Mouse (Mus musculus) urinary bladder, adult 18-20 months (tissue): ENCODE measurements at regions not wholly inside any gene's neighbourhood (a gene's known extent, or its start where the extent isn't known, plus 50 kb on each side); places are given as distances from the start of the nearest gene placed in this dataset.

Experiments used
- DNase-seq, 2 experiments: peaks; one replicate each; pipeline ENCODE4 v3.0.0; 2022; ENCODE audit warnings: low spot score in 2 of 2, mixed read lengths in 2 of 2

GRCm38 (mm10) chr2:28287210-28287860 lies 94.5 kb downstream of the Olfm1 start:
- DNase-seq = no peak

- DNase-seq = no peak
Observed at GRCm38 (mm10) chr2:28289339-28289738, 96.5 kb downstream of the Olfm1 start.

- DNase-seq = no peak
Observed at GRCm38 (mm10) chr2:28289860-28290471, 97.2 kb downstream of the Olfm1 start.

GRCm38 (mm10) chr2:28294509-28294908 lies 101.7 kb downstream of the Olfm1 start:
- DNase-seq = no peak

- no peak for DNase-seq
Observed at GRCm38 (mm10) chr2:28296183-28296582, 103.4 kb downstream of the Olfm1 start.

- no peak for DNase-seq
Observed at GRCm38 (mm10) chr2:28298738-28299137, 105.9 kb downstream of the Olfm1 start.

- no peak for DNase-seq
Observed at GRCm38 (mm10) chr2:28299346-28299745, 106.6 kb downstream of the Olfm1 start.

GRCm38 (mm10) chr2:28301313-28301712 lies 108.5 kb downstream of the Olfm1 start:
- no peak for DNase-seq

GRCm38 (mm10) chr2:28303936-28304335 lies 111.1 kb downstream of the Olfm1 start:
- no peak for DNase-seq

GRCm38 (mm10) chr2:28304712-28305111 lies 111.9 kb downstream of the Olfm1 start:
- peak; percentile 35 to 40 for DNase-seq

GRCm38 (mm10) chr2:28309122-28309521 lies 116.3 kb downstream of the Olfm1 start:
- no peak for DNase-seq

GRCm38 (mm10) chr2:28312212-28312611 lies 119.4 kb downstream of the Olfm1 start:
- no peak for DNase-seq

GRCm38 (mm10) chr2:28325502-28325901 lies 121.1 kb upstream of the Ppp1r26 start:
- no peak for DNase-seq

GRCm38 (mm10) chr2:28326056-28326455 lies 120.5 kb upstream of the Ppp1r26 start:
- DNase-seq = no peak

- no peak for DNase-seq
Observed at GRCm38 (mm10) chr2:28326682-28327081, 119.9 kb upstream of the Ppp1r26 start.

GRCm38 (mm10) chr2:28329130-28329529 lies 117.5 kb upstream of the Ppp1r26 start:
- no peak for DNase-seq

GRCm38 (mm10) chr2:28335141-28335789 lies 111.3 kb upstream of the Ppp1r26 start:
- DNase-seq = no peak

GRCm38 (mm10) chr2:28335810-28336209 lies 110.8 kb upstream of the Ppp1r26 start:
- no peak for DNase-seq

GRCm38 (mm10) chr2:28336349-28337309 lies 110.0 kb upstream of the Ppp1r26 start:
- no peak for DNase-seq

- no peak for DNase-seq
Observed at GRCm38 (mm10) chr2:28337561-28337960, 109.0 kb upstream of the Ppp1r26 start.

GRCm38 (mm10) chr2:28341304-28341703 lies 105.3 kb upstream of the Ppp1r26 start:
- no peak for DNase-seq

- no peak for DNase-seq
Observed at GRCm38 (mm10) chr2:28348453-28348852, 98.1 kb upstream of the Ppp1r26 start.
